Mouse (Mus musculus) frontal cortex, postnatal 14 days (tissue): ENCODE data around the gene Zbtb9.
"Not testable (repeated sequence)": the region's sequence is repeated elsewhere in the genome, so short reads cannot be mapped to it uniquely, and the experiment has no call there.

Experiments
- DNase-seq, 2 experiments: peaks; one replicate each; pipeline ENCODE4 v3.0.0; 2022; ENCODE audit warnings: low spot score in 2 of 2

The Zbtb9 gene

GRCm38 (mm10) chr17:26972703-26973574, at the start of gene Zbtb9:
Gene Zbtb9, plus strand, starts transcription at chr17:26973167.
- DNase-seq = peak; percentile 94

DNA sequence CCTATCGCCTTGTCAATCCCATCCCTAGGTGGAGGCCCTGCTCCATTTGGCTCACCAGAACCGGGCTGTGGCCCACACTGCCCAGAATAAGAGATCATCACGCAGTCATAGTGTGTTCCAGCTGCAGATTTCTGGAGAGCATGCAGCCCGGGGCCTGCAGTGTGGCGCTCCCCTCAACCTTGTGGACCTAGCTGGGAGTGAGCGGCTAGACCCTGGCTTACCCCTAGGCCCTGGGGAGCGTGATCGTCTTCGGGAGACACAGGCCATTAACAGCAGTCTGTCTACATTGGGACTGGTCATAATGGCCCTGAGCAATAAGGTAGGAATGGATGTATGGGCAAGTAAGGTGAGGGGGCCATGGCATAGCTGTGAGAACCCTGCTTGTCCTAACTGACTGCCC, 47.6 kb upstream of the Zbtb9 start:
- DNase-seq = not testable (repeated sequence)

GRCm38 (mm10) chr17:26931795-26932194, 41.2 kb upstream of the Zbtb9 start:
- DNase-seq = not testable (repeated sequence)

GRCm38 (mm10) chr17:26932839-26933398, 40.0 kb upstream of the Zbtb9 start, which contains the start of gene Phf1:
Gene Phf1, plus strand, starts transcription at chr17:26933052.
- DNase-seq = peak; percentile 82 to 89

DNA sequence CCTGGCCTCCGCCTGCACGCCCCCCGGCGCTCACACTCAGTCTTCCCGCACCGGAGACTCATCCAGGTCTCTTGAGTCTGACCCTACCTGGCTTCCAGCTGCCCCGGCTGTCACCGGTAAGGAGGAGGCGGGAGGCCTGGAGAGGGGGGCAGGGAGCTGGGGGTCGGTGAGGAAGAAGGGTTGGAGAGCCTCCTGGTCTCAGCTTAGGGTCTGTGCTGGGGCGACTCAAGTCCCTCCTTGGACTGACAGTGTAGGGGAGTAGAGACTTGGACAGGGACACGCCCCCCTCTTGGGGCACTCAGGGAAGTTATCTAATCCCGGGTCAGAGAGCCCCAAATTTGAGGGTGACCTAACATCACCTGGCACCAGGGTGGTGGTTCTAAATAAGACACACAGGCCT, 39.5 kb upstream of the Zbtb9 start:
- no peak for DNase-seq

- no peak for DNase-seq
These were observed 38.8 kb upstream of the Zbtb9 start for GRCm38 (mm10) chr17:26933885-26934827.

DNA sequence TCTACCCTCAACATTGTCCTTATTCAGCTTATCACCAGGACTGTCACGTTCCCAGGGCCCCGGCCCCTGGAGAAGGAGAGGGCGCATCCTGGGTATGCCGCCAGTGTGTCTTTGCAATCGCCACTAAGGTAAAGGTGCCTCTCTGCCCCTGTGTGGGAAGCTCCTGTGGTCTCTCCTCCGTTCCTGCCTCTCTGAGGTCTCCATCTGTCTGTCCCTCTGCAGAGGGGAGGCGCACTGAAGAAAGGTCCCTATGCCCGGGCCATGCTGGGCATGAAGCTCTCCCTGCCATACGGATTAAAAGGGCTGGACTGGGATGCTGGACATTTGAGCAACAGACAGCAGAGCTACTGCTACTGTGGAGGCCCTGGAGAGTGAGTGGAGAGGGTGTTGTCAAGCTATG, 37.9 kb upstream of the Zbtb9 start:
- DNase-seq = no peak

DNA sequence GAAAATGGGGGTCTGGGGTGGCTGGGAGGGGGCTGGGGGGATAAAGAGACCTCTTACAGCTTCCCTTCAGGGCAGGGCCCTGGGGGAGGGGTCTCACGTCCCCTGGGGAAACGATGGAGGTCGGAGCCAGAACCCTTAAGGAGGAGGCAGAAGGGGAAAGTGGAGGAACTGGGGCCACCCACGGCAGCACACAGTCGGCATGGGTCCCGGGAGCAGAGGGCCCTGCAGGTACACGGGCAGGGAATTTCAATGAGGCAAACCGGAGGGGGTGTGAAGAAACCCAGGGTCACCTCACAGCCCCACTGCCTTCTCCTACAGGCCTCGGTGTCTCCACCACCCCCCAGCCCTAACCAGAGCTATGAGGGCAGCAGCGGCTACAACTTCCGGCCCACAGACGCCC, 36.5 kb upstream of the Zbtb9 start:
- DNase-seq = no peak

GRCm38 (mm10) chr17:26936921-26937695, 35.9 kb upstream of the Zbtb9 start:
- DNase-seq = no peak

- no peak for DNase-seq
These were observed 34.9 kb upstream of the Zbtb9 start for GRCm38 (mm10) chr17:26937883-26938695.

DNA sequence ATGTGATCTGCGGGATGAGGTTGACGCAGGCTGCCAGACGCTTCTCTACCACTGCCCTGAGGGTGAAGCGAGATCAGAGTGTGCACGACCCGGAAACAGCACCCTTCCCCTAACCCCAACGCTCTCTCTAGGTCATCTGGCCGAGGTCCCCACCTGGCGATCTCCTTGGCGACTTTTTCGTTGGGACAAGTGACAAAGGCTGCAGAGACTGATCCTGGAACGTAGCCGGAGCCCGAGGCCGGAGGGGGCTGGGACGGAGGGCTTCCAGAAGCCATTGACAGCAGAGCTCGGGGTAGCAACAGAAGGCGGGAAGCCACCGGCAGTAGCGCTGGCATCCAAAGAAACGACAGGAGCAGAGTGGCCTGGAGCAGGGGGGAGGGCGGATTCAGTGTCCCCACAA, 34.2 kb upstream of the Zbtb9 start:
- DNase-seq = no peak

GRCm38 (mm10) chr17:26939178-26939972, 33.6 kb upstream of the Zbtb9 start, which contains the start of gene Cuta:
Gene Cuta, minus strand, starts transcription at chr17:26939569.
- DNase-seq = peak; percentile 100

DNA sequence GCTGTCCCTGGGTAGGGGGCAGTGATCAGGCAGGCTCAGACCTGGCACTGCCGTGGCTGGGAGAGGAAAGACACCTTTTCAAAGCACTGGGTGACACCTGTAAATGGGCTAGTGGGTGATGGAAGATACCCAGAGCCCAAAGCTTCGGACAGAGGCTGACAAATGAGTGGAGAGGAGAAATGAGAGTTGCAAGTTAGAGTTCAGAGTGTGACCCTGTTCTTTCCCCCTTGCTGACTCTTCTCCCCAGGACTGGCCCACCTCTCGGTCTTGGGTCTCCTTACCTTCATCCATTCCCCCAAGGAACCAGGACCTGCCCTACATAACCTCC, 33.0 kb upstream of the Zbtb9 start:
- no peak for DNase-seq

DNA sequence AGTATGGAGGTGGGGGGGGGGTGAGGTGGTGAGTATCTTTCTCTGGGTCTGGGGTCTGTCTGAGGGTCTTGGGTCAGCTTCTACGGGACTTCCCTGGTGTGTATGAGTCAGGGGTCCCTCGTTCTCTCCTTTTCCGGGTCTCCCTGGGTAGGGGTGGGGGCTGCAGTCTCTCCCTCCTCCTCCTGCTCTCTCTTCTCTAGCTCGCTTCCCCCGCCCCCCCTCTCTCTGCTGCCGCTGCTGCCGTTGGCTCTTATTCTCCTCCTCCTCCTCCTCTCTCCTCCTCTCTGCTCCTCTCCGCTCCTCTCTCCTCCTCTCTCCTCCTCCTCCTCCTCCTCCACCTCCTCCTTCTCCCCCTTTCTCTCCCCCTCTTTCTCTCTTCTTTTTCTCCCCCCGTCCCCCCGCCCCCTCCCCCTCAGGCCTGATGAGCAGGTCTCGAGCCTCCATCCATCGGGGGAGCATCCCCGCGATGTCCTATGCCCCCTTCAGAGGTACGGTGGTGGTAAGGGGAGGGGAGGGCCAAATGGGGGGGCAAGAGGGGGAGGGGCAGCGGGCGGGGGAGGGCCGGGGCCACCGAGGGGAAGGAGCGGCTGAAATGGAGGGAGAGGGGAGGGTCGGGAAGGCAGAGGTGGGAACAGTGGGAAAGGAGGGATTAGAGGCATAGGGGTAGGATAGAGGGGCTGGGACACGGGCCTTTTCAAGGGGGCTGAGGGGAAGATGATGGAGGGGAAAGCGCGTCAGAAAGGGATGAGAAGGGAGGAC, 31.8 kb upstream of the Zbtb9 start, which contains the start of gene Syngap1:
Syngap1 (plus strand) TSS at position 223 of the 759 bp plus-strand sequence.
- DNase-seq = peak in 1 of 2 experiments; percentile 36

DNA sequence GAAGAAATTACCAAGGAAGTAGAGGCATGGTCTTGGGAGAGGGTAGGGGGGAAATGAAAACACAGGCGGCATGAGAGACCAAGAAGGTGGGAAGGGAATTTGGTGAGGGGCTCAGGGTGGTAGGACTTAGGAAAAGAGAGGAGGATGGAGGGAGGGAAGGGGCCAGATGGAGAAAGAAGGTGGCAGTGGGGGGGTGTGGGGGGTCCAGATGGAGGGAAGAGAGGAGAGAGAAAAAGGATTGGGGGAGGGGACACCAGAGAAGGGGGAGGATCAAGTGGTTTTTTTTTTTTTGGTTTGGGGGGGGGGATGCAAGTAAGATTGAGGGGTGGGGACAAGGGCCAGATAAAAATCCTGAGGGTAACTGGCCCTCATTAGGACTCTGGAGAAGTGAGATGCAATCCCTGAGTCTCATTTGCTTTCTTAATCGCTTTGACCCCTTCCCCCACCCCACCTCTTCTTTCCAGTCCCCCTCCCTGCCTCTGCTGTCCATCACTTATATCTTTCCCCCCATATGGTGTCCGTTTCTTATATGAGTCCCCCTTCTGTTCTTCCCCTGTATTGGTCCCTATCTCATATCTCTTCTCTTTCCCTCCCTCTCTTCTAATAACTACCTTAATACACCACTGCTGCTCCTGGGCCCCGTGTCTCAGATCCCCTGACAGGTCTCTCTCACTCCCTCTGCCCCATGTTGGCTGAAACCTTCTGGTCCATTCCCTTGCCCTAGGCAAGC, 31.0 kb upstream of the Zbtb9 start:
- DNase-seq = no peak

GRCm38 (mm10) chr17:26945824-26946495, 27.0 kb upstream of the Zbtb9 start:
- DNase-seq = peak in 1 of 2 experiments; percentile 19

DNA sequence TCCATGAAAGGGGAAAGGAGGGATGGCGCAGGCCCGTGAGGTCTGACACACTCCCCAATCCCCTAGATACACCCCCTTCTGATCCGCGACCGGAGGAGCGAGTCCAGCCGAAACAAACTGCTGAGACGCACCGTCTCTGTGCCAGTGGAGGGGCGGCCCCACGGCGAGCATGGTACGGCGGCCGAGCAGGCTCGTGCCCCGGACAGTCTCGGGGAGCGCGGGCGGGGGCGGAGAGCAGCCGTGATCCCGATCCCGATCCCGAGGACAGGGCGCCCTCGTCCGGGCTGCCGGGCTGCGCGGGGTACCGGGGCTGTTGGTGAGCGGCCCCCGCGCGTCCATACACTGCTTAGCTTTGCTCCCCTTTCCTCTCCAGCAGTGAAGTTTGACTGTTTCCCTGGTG, 26.4 kb upstream of the Zbtb9 start:
- DNase-seq = peak in 1 of 2 experiments; percentile 62
